Comparison of ENCODE assay signal across 8 mouse cellular contexts in the genomic region with DNA sequence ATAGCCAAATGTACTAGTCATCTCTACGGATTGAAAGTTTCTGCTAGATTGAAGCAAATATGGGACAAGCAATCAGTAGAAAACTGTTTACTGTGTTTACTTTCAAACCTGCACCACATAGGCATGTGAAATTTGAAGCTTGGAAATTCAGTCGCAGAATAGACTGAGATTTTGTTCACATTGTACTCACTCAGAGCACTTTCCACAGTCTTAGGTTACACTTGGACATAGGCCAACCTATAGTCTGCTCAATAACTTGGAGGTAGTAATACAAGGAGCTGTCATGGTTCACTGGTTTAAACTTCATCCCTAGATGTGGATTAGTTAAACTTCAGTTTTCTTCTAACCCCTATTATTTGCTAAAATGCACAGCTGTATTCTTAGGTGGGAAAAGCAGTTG. TPM values are rescaled to one million over a fixed set of nuclear protein-coding genes. Genes with fewer than 3 reads are reported as not detected.
A peak's percentile ranks its signal among the peaks of the same experiment; 100 is the strongest.
DNase-seq lines count a peak whose midpoint lies in the region; ATAC-seq and TF ChIP-seq lines count a peak whose summit lies in the region.

No protein-coding gene starts in this region.

- H3K36me3 ChIP-seq in heart, postnatal 0 days (replicated peaks; ENCODE audit: control insufficient read depth, insufficient read depth, low read length) = no peaks in the 10 kb centered on the region
- no peaks in the 10 kb centered on the region for H3K36me3 ChIP-seq in lung, embryonic 16.5 days (ENCODE audit: control insufficient read depth, insufficient read depth, low read length)
- no peaks in the 10 kb centered on the region for H3K36me3 ChIP-seq in hindbrain, embryonic 13.5 days
- H3K36me3 ChIP-seq in stomach, embryonic 14.5 days (ENCODE audit: control insufficient read depth, insufficient read depth, low read length) = no peaks in the 10 kb centered on the region

- no peak overlapping the region; the same call in 1 of the 2 replicates for H3K4me3 ChIP-seq in heart, postnatal 0 days (ENCODE audit: low read depth, low read length)
- no peak overlapping the region for H3K4me3 ChIP-seq in lung, embryonic 16.5 days (ENCODE audit: low read length)
- H3K4me3 ChIP-seq in hindbrain, embryonic 13.5 days = 0 out of 2 replicates have a peak overlapping the region, but pooled peaks have one; percentile 82
- no peak overlapping the region for H3K4me3 ChIP-seq in stomach, embryonic 14.5 days (ENCODE audit: low read depth, low read length)

- no peak overlapping the region for H3K9ac ChIP-seq in heart, postnatal 0 days (replicated peaks; ENCODE audit: low read depth, low read length)
- no peak overlapping the region for H3K9ac ChIP-seq in lung, embryonic 16.5 days (ENCODE audit: low read length)
- H3K9ac ChIP-seq in hindbrain, embryonic 13.5 days = no peak overlapping the region
- no peak overlapping the region for H3K9ac ChIP-seq in stomach, embryonic 14.5 days (replicated peaks; ENCODE audit: low read depth, low read length)

- no peak overlapping the region for H3K27ac ChIP-seq in heart, postnatal 0 days (ENCODE audit: low read depth)
- peak overlapping the region; percentile 98; the same call in 1 of the 2 replicates for H3K27ac ChIP-seq in lung, embryonic 16.5 days (ENCODE audit: low read length)
- no peak overlapping the region for H3K27ac ChIP-seq in hindbrain, embryonic 13.5 days
- no peak overlapping the region for H3K27ac ChIP-seq in stomach, embryonic 14.5 days (ENCODE audit: low read length)

- WGBS in heart, postnatal 0 days = 57% methylated on average over 2 of the region's 2 CpGs
- WGBS in lung, embryonic 16.5 days = 41% methylated on average over 2 of the region's 2 CpGs
- 70% methylated on average over 2 of the region's 2 CpGs for WGBS in hindbrain, embryonic 13.5 days
- 46% methylated on average over 2 of the region's 2 CpGs for WGBS in stomach, embryonic 14.5 days

- 0 out of 2 replicates have a peak, but pooled peaks cover 3% of the 10 kb centered on the region for H3K27me3 ChIP-seq in heart, postnatal 0 days (ENCODE audit: control insufficient read depth, insufficient read depth, low read length)
- H3K27me3 ChIP-seq in lung, embryonic 16.5 days (ENCODE audit: control insufficient read depth, insufficient read depth, low read depth, low read length) = no peaks in the 10 kb centered on the region
- no peaks in the 10 kb centered on the region for H3K27me3 ChIP-seq in hindbrain, embryonic 13.5 days
- no peaks in the 10 kb centered on the region for H3K27me3 ChIP-seq in stomach, embryonic 14.5 days (ENCODE audit: control insufficient read depth, insufficient read depth, low read length)

- intact Hi-C loops in heart, postnatal 36 days (cut with DNase I) = loop anchor here (2.0 to 10.0 kb wide), 2 partner anchors 513 to 589 kb away; no protein-coding TSS in a partner anchor
- intact Hi-C loops in left cerebral cortex, postnatal 4 days (cut with DNase I) = no loop called here

- H3K4me2 ChIP-seq in heart, postnatal 0 days (ENCODE audit: low read depth, low read length) = peak overlapping the region; percentile 74; the same call in 1 of the 2 replicates
- peak overlapping the region; percentile 83 for H3K4me2 ChIP-seq in lung, embryonic 16.5 days (ENCODE audit: low read depth, low read length)
- peak overlapping the region; percentile 91; the same call in 1 of the 2 replicates for H3K4me2 ChIP-seq in hindbrain, embryonic 13.5 days
- H3K4me2 ChIP-seq in stomach, embryonic 14.5 days (replicated peaks; ENCODE audit: low read depth, low read length) = peak overlapping the region; percentile 45; the same call in 1 of the 2 replicates

- no peak for ATAC-seq in heart, postnatal 0 days (ENCODE audit: insufficient read depth, low read depth)
- no peak for ATAC-seq in lung, embryonic 16.5 days (ENCODE audit: low read depth)
- ATAC-seq in hindbrain, embryonic 13.5 days (ENCODE audit: low FRiP score) = no peak
- ATAC-seq in stomach, embryonic 14.5 days (ENCODE audit: insufficient number of reproducible peaks, insufficient read depth, low FRiP score, low read depth) = no peak

- H3K4me1 ChIP-seq in heart, postnatal 0 days (ENCODE audit: control insufficient read depth, insufficient read depth) = 0 out of 2 replicates have a peak, but pooled peaks cover 3% of the 10 kb centered on the region
- H3K4me1 ChIP-seq in lung, embryonic 16.5 days (replicated peaks; ENCODE audit: control insufficient read depth, insufficient read depth, low read length) = 0 out of 2 replicates have a peak, but pooled peaks cover 5% of the 10 kb centered on the region
- H3K4me1 ChIP-seq in hindbrain, embryonic 13.5 days (replicated peaks) = peaks cover 13% of the 10 kb centered on the region; the same call in 1 of the 2 replicates
- 0 out of 2 replicates have a peak, but pooled peaks cover 2% of the 10 kb centered on the region for H3K4me1 ChIP-seq in stomach, embryonic 14.5 days (ENCODE audit: control insufficient read depth, insufficient read depth, low read length)

- TF ChIP-seq EP300 in heart, postnatal 0 days (IDR thresholded peaks at IDR 0.05; ENCODE audit: low read depth) = no peak

- DNase-seq in heart, postnatal 0 days (ENCODE audit: low spot score) = no peak
- DNase-seq in heart, postnatal 36 days = no peak
- DNase-seq in lung, postnatal 10 days = no peak
- no peak for DNase-seq in left cerebral cortex, adult 9 months (ENCODE audit: low spot score in 2 of 2)
- DNase-seq in left cerebral cortex, postnatal 4 days = no peak

- TF ChIP-seq CTCF in heart, postnatal 0 days (IDR thresholded peaks at IDR 0.05; ENCODE audit: low read depth) = no peak

- no peaks in the 10 kb centered on the region for H3K9me3 ChIP-seq in heart, postnatal 0 days (replicated peaks; ENCODE audit: control insufficient read depth, low read length)
- no peaks in the 10 kb centered on the region for H3K9me3 ChIP-seq in lung, embryonic 16.5 days (ENCODE audit: control insufficient read depth, low read length)
- no peaks in the 10 kb centered on the region for H3K9me3 ChIP-seq in hindbrain, embryonic 13.5 days
- no peaks in the 10 kb centered on the region for H3K9me3 ChIP-seq in stomach, embryonic 14.5 days (ENCODE audit: control insufficient read depth, low read depth, low read length)

RNA-seq across cellular contexts. Expression of a gene that starts 0.7 kb away (rescaled TPM):
- total RNA-seq in heart, postnatal 0 days (2014; rRNA removed; ENCODE audit: low replicate concordance) = 4.1 and 4.7 TPM in 2 replicates
- 3.4 and 3.8 TPM in 2 replicates for polyA plus RNA-seq in heart, postnatal 0 days (2015; fragmentation: Nextera tagmentation; extraction: Ambion mirVana)
- 1 to 10 TPM; 4.8 to 5.7 TPM for total RNA-seq in heart, postnatal 36 days (2021)
- polyA plus RNA-seq in lung, embryonic 16.5 days (2015; fragmentation: Nextera tagmentation; extraction: Ambion mirVana) = 8.8 and 10.0 TPM in 2 replicates
- polyA plus RNA-seq in hindbrain, embryonic 13.5 days (2015; fragmentation: Nextera tagmentation; extraction: Ambion mirVana) = 8.4 and 8.8 TPM in 2 replicates
- 16.7 and 17.4 TPM in 2 replicates for polyA plus RNA-seq in stomach, embryonic 14.5 days (2014; fragmentation: Nextera tagmentation; extraction: Ambion mirVana)
- total RNA-seq in left cerebral cortex, postnatal 4 days (2021) = 10 to 100 TPM; 23.9 to 26.5 TPM
